Mouse (Mus musculus) erythroblast, embryonic 14.5 days (primary cell): ENCODE results near the gene Esyt1. TPM values are rescaled to one million over a fixed set of nuclear protein-coding genes. Genes with fewer than 3 reads are reported as not detected.
A peak's percentile ranks its signal among the peaks of the same experiment; 100 is the strongest.
"Not testable (repeated sequence)": the region's sequence is repeated elsewhere in the genome, so short reads cannot be mapped to it uniquely, and the experiment has no call there.

Experiments
- H3K27me3 ChIP-seq: 2 replicates; pipeline ENCODE4 v1.6.1; 2012; ENCODE audit warnings: inconsistent platforms; ENCODE audit not compliant: control insufficient read depth
- H3K36me3 ChIP-seq: 2 replicates; pipeline ENCODE4 v1.6.1; 2012; ENCODE audit warnings: mild to moderate bottlenecking, inconsistent platforms; ENCODE audit not compliant: control insufficient read depth
- H3K4me1 ChIP-seq: 2 replicates; pipeline ENCODE4 v1.6.1; 2012; ENCODE audit warnings: inconsistent platforms; ENCODE audit not compliant: control insufficient read depth
- H3K4me3 ChIP-seq: replicated peaks from 2 replicates; pipeline ENCODE3; 2012; ENCODE audit warnings: moderate library complexity, mild to moderate bottlenecking, inconsistent platforms
- H3K9me3 ChIP-seq: 2 replicates; pipeline ENCODE4 v1.6.1; 2012; ENCODE audit warnings: low read length, inconsistent platforms, mixed read lengths; ENCODE audit not compliant: control insufficient read depth
- GATA1 ChIP-seq: IDR thresholded peaks from 2 replicates; pipeline ENCODE4 v1.6.1; 2012; ENCODE audit warnings: low read length, inconsistent platforms, mixed read lengths
- TAL1 ChIP-seq: IDR thresholded peaks from 3 replicates; pipeline ENCODE4 v1.6.1; 2012; ENCODE audit warnings: low read length, inconsistent platforms, mixed read lengths
- polyA plus RNA-seq: library from polyadenylated mRNA; stranded (reverse); fragments of >175 nt; gene quantifications from 2 replicates; pipeline ENCODE4 v1.2.3, GENCODE M21; 2012

Gene Esyt1
- 2.7 and 2.9 TPM in 2 replicates for polyA plus RNA-seq

DNA sequence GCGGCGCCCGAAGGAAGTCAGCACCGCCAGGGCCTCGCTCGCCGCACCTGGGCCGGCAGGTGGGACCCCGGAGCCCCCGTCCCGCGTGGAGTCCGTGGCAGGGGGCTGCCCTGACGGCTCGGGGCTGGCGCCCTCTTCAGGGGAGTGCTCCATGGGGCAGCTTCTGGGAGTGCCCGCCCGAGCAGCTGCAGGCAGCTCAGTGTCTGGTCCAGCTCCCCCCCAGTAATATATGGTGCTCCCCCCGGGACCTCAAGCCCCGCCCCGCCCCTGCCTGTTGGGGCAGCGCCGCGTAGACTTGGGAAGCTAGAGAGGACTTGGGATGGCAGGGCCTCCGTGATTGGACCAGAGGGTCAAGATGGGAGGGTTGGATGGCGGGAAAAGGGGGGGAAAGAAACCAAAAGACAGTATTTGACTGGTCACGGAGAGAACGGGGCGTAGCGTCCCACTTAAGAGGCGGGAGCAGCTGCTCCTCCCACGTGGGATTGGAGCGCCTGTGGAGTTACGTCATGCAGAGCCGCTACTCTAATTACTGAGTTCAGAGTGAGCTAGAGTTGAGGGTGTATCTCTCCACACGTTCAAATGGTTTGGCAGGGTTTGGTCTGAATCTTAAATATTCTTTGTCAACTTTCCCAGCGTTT lies at the start of gene Esyt1:
Gene Esyt1, minus strand, starts transcription at position 201 of the 638 bp plus-strand sequence.
- H3K4me3 ChIP-seq: peak within 1 kb of the TSS; percentile 77
- peaks cover 37% of the 10 kb centered on the region for H3K4me1 ChIP-seq
- no peak for TF ChIP-seq GATA1
- TF ChIP-seq TAL1: no peak

DNA sequence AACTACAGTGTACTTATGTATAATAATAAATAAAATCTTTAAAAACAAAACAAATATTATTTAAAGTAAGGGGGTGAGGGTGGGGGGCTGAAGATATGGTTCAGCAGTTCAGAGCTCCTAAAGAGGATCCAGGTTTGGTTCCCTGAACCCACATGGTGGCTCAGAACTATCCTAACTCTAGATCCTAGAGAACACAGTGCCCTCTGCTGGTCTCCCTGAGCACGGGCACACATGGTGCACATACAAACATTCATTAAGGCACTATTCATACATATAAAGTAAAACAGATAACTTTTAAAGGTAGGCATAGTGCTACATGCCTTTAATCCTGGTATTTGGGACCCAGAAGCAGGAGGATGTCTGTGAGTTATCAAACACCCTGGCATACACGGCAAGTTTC lies 49.4 kb upstream of the Esyt1 start:
- H3K4me1 ChIP-seq: peaks cover 7% of the 10 kb centered on the region
- H3K4me3 ChIP-seq: no peak overlapping the region
- no peak for TF ChIP-seq TAL1
- TF ChIP-seq GATA1: no peak
- peaks cover 26% of the 10 kb centered on the region for H3K27me3 ChIP-seq
- H3K9me3 ChIP-seq: peaks cover 2% of the 10 kb centered on the region; the same call in 1 of the 2 replicates
- peaks cover 7% of the 10 kb centered on the region; the same call in 1 of the 2 replicates for H3K36me3 ChIP-seq

More for the DNA sequence above, at the start of gene Esyt1:
- Histone ChIP-seq H3K9me3 (no peaks in the 10 kb centered on the region), H3K36me3 (peaks cover 21% of the 10 kb centered on the region), H3K27me3 (peaks cover 9% of the 10 kb centered on the region)

DNA sequence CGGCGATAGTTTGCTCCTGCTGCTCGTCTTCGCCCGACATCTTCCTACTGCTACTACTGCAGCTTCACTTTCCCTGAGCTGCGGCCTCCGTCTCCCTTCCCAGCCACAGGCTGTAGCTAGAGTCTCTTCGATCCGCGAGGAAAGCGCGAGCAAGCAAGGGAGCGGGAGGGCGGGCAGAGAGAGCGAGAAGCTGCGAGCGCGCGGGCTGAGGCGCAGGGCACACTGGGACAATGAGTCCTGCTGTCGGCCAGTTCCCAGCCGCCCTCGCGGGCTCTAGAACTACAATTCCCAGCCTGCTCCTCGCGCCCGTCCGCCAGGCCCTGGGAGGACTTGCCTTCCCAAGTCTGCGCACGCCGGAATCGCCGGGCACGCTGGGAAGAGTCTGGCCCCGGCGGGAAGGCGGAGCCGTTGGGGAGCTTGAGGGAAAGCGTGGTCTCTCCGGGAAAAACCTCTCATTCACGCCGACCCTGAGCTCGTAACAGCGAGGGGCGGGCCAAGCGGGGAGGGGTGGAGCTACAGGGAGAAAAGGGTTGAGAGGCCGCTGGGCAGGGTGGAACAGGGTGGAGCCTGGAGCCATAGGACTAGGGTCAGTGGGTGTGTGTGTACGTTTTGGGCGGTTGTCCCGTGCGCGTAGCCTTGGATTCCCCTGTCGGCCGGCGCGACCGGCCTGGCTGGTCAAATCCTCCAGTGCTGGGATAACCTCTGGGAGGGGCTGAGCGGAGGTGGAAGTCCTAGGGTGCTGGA lies 40.3 kb upstream of the Esyt1 start, which contains the start of gene Pa2g4:
Gene Pa2g4, minus strand, starts transcription at position 200 of the 744 bp plus-strand sequence.
- H3K36me3 ChIP-seq: peaks cover 36% of the 10 kb centered on the region
- H3K27me3 ChIP-seq: peaks cover 7% of the 10 kb centered on the region
- H3K9me3 ChIP-seq: no peaks in the 10 kb centered on the region
- H3K4me3 ChIP-seq: peak within 1 kb of the TSS; percentile 87
- H3K4me1 ChIP-seq: peaks cover 42% of the 10 kb centered on the region
- TF ChIP-seq GATA1 (no peak), TAL1 (no peak)

DNA sequence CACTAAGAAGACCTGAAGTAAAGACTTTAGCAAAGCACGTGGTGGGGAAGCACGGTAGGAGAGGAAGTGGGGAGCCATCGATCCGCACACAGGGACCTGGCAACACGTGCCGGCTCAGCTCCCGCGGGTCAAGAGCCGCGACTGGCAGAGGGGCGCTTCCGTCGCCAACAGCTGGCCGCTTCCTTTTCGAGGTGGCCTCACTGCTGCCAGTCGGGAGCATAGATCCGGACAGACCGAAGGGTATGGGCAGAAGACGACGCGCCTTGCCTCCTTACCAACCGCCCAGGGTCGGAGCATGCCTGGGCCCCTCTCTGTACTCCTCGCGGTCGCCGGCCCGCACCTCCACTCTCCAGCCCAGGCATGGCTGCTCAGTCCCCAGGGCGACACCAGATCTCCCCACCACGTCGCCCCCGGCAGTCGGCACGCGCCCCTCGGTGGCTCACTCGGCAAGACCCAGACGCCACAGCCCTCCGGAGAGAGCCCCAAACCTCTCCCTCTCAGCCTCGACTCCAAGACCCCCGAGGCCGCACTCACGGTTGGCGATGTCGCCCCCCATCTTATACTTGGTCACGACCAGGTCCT lies 39.6 kb upstream of the Esyt1 start:
- peaks cover 5% of the 10 kb centered on the region for H3K27me3 ChIP-seq

DNA sequence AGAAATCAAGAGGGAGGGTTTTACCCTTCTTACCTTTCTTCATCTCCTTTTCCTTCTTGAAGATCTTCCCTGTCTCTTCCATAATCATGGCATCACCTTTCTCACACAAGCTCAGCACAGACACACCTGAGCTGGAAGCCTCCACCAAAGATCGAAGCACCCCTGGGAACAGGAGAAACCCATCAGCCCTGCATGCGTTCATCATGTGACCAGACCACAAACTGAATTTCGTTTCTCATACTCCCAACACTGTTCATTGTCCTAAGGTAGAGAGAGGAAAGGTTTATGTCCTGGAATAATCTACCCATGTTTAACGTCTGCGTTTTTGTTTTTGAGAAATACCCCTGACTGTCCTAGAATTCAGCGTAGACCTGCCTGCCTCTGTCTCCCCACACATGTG lies 37.9 kb upstream of the Esyt1 start:
- peaks cover 57% of the 10 kb centered on the region for H3K36me3 ChIP-seq
- H3K9me3 ChIP-seq: no peaks in the 10 kb centered on the region
- TF ChIP-seq TAL1 (no peak), GATA1 (no peak)
- peak overlapping the region; percentile 87 for H3K4me3 ChIP-seq
- H3K4me1 ChIP-seq: peaks cover 42% of the 10 kb centered on the region
- no peaks in the 10 kb centered on the region for H3K27me3 ChIP-seq

More for the DNA sequence above, 39.6 kb upstream of the Esyt1 start:
- Histone ChIP-seq H3K36me3 (peaks cover 42% of the 10 kb centered on the region), H3K4me1 (peaks cover 42% of the 10 kb centered on the region), H3K4me3 (peak overlapping the region; percentile 87), H3K9me3 (no peaks in the 10 kb centered on the region)
- TF ChIP-seq GATA1 (no peak), TAL1 (no peak)

DNA sequence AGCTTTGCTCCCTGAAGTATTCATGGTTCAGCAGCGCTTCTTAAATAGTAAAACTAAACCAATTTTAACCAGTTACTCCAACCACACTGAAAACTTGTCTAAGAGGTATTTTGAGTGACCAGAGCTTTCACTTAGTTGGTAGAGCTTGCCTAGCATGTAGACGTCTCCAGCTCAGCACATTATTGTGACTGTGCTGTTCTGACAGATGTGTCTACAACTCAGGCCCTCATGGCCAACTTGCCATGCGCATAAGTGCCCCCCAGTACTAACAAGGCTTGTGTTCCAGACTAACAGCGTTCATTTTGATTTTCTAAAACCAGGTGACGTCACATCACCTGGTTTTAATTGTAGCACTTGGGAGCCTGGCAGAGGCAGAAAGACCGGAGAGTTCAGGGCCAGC lies 31.3 kb upstream of the Esyt1 start:
- TF ChIP-seq GATA1 (no peak), TAL1 (no peak)
- Histone ChIP-seq H3K4me1 (peaks cover under 1% of the 10 kb centered on the region; the same call in 1 of the 2 replicates), H3K36me3 (peaks cover 55% of the 10 kb centered on the region), H3K27me3 (no peaks in the 10 kb centered on the region), H3K9me3 (no peaks in the 10 kb centered on the region), H3K4me3 (no peak overlapping the region)

DNA sequence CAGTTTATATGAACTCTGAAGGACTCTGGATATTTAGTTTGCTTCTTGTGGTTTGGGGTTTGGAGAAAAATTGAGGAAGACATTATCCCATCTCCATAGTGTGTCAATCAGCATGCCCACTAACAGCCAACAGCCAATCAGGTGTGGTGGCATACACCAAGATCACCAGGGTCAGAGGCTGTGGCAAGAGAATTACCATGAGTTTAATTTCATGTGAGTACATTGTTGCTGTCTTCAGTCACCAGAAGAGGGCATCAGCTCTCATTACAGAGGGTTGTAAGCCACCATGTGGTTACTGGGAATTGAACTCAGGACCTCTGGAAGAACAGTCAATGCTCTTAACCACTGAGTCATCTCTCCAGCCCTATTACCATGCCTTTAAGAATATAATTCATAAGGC lies 30.6 kb upstream of the Esyt1 start:
- Histone ChIP-seq H3K4me1 (no peaks in the 10 kb centered on the region; the same call in 1 of the 2 replicates), H3K36me3 (peaks cover 48% of the 10 kb centered on the region), H3K9me3 (no peaks in the 10 kb centered on the region), H3K27me3 (no peaks in the 10 kb centered on the region), H3K4me3 (no peak overlapping the region)
- TF ChIP-seq GATA1: no peak
- no peak for TF ChIP-seq TAL1

DNA sequence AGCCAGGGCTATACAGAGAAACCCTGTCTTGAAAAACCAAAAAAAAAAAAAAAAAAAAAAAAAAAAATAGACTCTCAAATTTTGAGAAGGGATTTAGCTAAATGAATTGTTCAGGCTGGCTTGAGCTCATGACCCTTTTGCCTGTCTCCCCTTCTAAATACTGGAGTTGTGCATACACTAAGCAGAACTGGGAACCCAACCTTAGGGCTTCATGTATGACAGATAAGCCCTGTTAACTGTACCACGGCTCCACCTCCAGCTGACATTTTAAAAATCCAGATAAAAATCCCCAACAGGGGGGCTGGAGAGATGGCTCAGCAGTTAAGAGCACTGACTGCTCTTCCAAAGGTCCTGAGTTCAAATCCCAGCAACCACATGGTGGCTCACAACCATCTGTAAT lies 29.9 kb upstream of the Esyt1 start:
- H3K27me3 ChIP-seq, H3K4me1 ChIP-seq, H3K4me3 ChIP-seq, H3K9me3 ChIP-seq: not testable (repeated sequence)
- H3K36me3 ChIP-seq: peaks cover 41% of the 10 kb centered on the region

DNA sequence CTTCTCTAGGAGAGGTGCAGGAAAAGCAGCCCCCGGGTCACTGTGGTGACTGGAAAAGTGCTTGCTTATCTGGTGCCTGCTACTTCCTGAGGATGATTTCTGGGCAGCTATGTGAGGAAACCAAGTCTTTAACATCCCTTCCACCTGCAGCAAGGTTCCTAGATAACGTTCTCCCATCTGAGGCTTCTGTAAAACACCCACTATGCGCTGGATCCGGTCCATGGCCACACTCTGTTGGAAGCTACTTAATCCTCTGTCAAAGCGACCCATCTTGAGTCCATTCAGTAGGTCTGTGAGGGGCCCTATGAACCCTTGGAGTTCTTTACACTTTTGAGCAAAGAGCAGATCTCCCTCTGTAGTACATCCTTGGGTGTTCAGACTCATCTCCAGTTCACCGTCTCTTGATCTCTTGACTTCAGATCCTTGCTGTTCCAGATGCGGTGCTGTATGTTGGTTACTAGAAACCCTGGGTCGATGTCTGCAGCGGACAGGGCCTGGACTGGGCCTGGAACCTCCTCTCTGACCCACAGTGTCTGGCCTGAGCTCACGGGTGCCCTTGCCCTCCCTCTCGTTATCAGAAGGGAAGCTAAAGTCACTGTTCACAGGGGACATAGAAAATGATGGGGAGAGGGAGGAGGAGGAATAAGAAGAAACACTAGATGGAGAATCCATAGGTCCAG lies 24.6 kb upstream of the Esyt1 start:
- H3K4me1 ChIP-seq: peaks cover 36% of the 10 kb centered on the region
- not testable (repeated sequence) for H3K9me3 ChIP-seq, H3K4me3 ChIP-seq, H3K27me3 ChIP-seq
- H3K36me3 ChIP-seq: peaks cover 15% of the 10 kb centered on the region

DNA sequence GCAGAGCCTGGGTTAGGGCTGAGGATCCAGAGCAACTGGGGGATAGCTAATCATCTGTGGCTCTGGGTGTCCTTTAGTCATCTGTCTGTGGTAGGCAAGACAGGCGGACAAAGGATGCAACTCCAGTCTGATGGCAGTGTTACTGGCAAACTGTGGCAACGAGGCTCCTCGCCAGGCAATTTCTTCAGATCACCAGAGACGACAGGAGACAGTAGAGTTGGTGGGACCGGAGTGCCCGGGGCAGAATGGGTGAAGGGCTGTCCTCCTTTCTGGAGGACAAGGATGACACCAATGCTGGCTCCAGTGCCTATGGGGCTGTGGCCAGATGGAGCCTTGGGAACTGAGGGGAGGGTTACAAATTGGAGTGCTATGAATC lies 24.0 kb upstream of the Esyt1 start:
- Histone ChIP-seq H3K4me3 (peak overlapping the region; percentile 78), H3K4me1 (peaks cover 41% of the 10 kb centered on the region), H3K36me3 (peaks cover 21% of the 10 kb centered on the region)
- not testable (repeated sequence) for H3K9me3 ChIP-seq, H3K27me3 ChIP-seq
